Mouse (Mus musculus): Measurements from ENCODE around the gene Tomm20l. TPM values are rescaled to one million over a fixed set of nuclear protein-coding genes. Genes with fewer than 3 reads are reported as not detected.

Tomm20l gene
- total and polyA plus RNA-seq, 2 experiments from 2014 or later: not detected

DNA sequence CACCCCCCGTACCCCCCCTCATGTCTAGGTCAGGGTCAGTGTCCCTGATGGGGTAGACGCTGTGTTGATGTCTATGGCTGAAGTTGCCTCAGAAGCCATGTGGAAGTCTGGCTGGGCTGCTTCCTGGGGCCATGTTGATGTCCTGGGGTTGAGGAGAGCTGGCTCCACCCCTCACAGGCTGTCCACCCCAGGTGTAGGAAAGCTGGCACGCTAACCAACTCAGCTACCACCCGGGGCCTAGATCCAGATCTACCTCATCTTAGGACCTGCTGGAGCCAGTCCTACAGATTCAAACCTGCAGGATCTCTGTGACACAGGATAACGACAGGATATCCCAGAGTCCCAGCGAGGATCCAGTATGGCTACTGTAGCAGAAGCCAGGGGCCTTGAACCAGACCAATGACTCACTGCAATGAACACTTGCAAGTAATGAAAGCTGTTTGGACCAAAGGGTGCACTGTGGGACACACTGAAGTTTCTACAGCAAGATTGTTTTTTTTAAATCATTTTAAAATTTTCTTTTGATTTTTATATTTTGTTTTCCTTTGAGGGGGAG, 3.9 kb upstream of the Tomm20l start:
- H3K9ac ChIP-seq (replicated peaks; ENCODE audit: low read depth, low read length): no peak overlapping the region
- H3K9me3 ChIP-seq (replicated peaks; ENCODE audit: control insufficient read depth, low read length): no peaks in the 10 kb centered on the region
- H3K4me3 ChIP-seq (ENCODE audit: low read depth, low read length): no peak overlapping the region
- H3K27me3 ChIP-seq (ENCODE audit: control insufficient read depth, insufficient read depth, low read length): no peaks in the 10 kb centered on the region
- 84% methylated on average over 6 of the region's 6 CpGs for WGBS
- no peak for TF ChIP-seq EP300 (IDR thresholded peaks at IDR 0.05; ENCODE audit: low read depth)
- no peak for TF ChIP-seq CTCF (IDR thresholded peaks at IDR 0.05; ENCODE audit: low read depth)
- no peak overlapping the region for H3K4me2 ChIP-seq (ENCODE audit: low read depth, low read length)
- ATAC-seq (ENCODE audit: insufficient read depth, low read depth) (no peak), DNase-seq (ENCODE audit: low spot score) (no peak)
- no peak overlapping the region for H3K27ac ChIP-seq (ENCODE audit: low read depth)
- no peaks in the 10 kb centered on the region for H3K36me3 ChIP-seq (replicated peaks; ENCODE audit: control insufficient read depth, insufficient read depth, low read length)
- H3K4me1 ChIP-seq (ENCODE audit: control insufficient read depth, insufficient read depth): no peaks in the 10 kb centered on the region

GRCm38 (mm10) chr12:71113074-71113473, 1.8 kb downstream of the Tomm20l start:
- Histone ChIP-seq H3K27ac (ENCODE audit: low read depth) (no peak overlapping the region), H3K4me2 (ENCODE audit: low read depth, low read length) (peak overlapping the region; percentile 33), H3K36me3 (replicated peaks; ENCODE audit: control insufficient read depth, insufficient read depth, low read length) (no peaks in the 10 kb centered on the region), H3K4me3 (ENCODE audit: low read depth, low read length) (peak overlapping the region; percentile 1; the same call in 1 of the 2 replicates), H3K27me3 (ENCODE audit: control insufficient read depth, insufficient read depth, low read length) (no peaks in the 10 kb centered on the region), H3K9me3 (replicated peaks; ENCODE audit: control insufficient read depth, low read length) (no peaks in the 10 kb centered on the region), H3K4me1 (ENCODE audit: control insufficient read depth, insufficient read depth) (peaks cover 12% of the 10 kb centered on the region), H3K9ac (replicated peaks; ENCODE audit: low read depth, low read length) (no peak overlapping the region)
- WGBS: 19% methylated on average over 10 of the region's 10 CpGs
- ATAC-seq (ENCODE audit: insufficient read depth, low read depth): peak; percentile 76
- TF ChIP-seq EP300 (IDR thresholded peaks at IDR 0.05; ENCODE audit: low read depth): no peak
- no peak for TF ChIP-seq CTCF (IDR thresholded peaks at IDR 0.05; ENCODE audit: low read depth)
- DNase-seq (ENCODE audit: low spot score): peak; percentile 62

GRCm38 (mm10) chr12:71113675-71114288, 2.6 kb downstream of the Tomm20l start:
- Histone ChIP-seq H3K27me3 (ENCODE audit: control insufficient read depth, insufficient read depth, low read length) (no peaks in the 10 kb centered on the region), H3K4me3 (ENCODE audit: low read depth, low read length) (no peak overlapping the region; the same call in 1 of the 2 replicates), H3K4me1 (ENCODE audit: control insufficient read depth, insufficient read depth) (peaks cover 12% of the 10 kb centered on the region), H3K9me3 (replicated peaks; ENCODE audit: control insufficient read depth, low read length) (no peaks in the 10 kb centered on the region), H3K36me3 (replicated peaks; ENCODE audit: control insufficient read depth, insufficient read depth, low read length) (no peaks in the 10 kb centered on the region), H3K4me2 (ENCODE audit: low read depth, low read length) (peak overlapping the region; percentile 33), H3K27ac (ENCODE audit: low read depth) (no peak overlapping the region), H3K9ac (replicated peaks; ENCODE audit: low read depth, low read length) (no peak overlapping the region)
- 24% methylated on average over 12 of the region's 12 CpGs for WGBS
- peak; percentile 65; the same call in 1 of the 2 replicates for ATAC-seq (ENCODE audit: insufficient read depth, low read depth)
- DNase-seq (ENCODE audit: low spot score): peak; percentile 72
- no peak for TF ChIP-seq EP300 (IDR thresholded peaks at IDR 0.05; ENCODE audit: low read depth)
- no peak for TF ChIP-seq CTCF (IDR thresholded peaks at IDR 0.05; ENCODE audit: low read depth)

DNA sequence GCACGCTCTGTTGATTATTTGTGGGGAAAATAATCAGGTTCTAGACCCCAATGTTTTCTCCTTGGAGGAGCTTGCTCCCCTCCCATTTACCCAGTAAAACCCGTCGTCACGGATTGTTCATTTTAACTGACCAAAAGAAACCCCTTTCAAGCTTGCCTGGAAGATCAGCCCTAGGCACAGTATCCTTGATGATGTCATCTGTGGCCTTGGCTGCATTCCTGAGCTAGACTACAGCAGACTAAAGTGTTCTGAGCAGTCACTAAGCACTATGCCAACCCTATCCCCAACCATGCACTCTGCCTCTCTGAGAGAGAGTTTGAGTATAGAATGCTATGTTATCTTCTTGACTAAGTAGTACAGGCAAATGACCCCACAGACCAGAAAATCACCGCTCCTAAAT, 5.2 kb downstream of the Tomm20l start:
- Histone ChIP-seq H3K4me1 (ENCODE audit: control insufficient read depth, insufficient read depth) (peaks cover 12% of the 10 kb centered on the region), H3K27me3 (ENCODE audit: control insufficient read depth, insufficient read depth, low read length) (no peaks in the 10 kb centered on the region), H3K9ac (replicated peaks; ENCODE audit: low read depth, low read length) (no peak overlapping the region), H3K27ac (ENCODE audit: low read depth) (no peak overlapping the region), H3K9me3 (replicated peaks; ENCODE audit: control insufficient read depth, low read length) (no peaks in the 10 kb centered on the region), H3K4me3 (ENCODE audit: low read depth, low read length) (no peak overlapping the region), H3K4me2 (ENCODE audit: low read depth, low read length) (no peak overlapping the region), H3K36me3 (replicated peaks; ENCODE audit: control insufficient read depth, insufficient read depth, low read length) (0 out of 2 replicates have a peak, but pooled peaks cover 4% of the 10 kb centered on the region)
- whole genome bisulfite sequencing: 71% methylated on average over 5 of the region's 5 CpGs
- no peak for DNase-seq (ENCODE audit: low spot score)
- TF ChIP-seq EP300 (IDR thresholded peaks at IDR 0.05; ENCODE audit: low read depth) (no peak), CTCF (IDR thresholded peaks at IDR 0.05; ENCODE audit: low read depth) (no peak)
- no peak for ATAC-seq (ENCODE audit: insufficient read depth, low read depth)

DNA sequence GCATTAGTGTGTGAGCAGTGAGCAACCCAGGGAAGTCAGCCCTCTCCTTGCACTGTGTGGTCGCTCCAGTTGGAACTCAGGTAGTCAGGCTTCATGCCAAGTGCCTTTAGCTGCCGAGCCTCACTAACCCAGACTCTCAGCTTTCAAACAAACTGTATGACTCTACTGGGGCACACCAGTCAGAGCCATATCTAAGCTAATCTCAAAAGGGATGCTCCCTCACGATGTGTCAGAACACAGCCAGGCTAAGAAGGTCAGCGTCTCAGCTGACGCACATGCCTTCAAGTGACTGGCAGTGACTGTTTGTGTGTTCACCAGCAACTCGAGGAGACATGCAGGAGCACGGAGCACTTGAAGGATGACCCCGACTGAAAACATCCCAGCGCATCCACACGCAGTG, 11.5 kb downstream of the Tomm20l start:
- TF ChIP-seq CTCF (IDR thresholded peaks at IDR 0.05; ENCODE audit: low read depth) (no peak), EP300 (IDR thresholded peaks at IDR 0.05; ENCODE audit: low read depth) (no peak)
- no peak for DNase-seq (ENCODE audit: low spot score)
- WGBS: 77% methylated on average over 10 of the region's 10 CpGs
- Histone ChIP-seq H3K4me1 (ENCODE audit: control insufficient read depth, insufficient read depth) (no peaks in the 10 kb centered on the region), H3K27ac (ENCODE audit: low read depth) (no peak overlapping the region), H3K4me2 (ENCODE audit: low read depth, low read length) (no peak overlapping the region), H3K9me3 (replicated peaks; ENCODE audit: control insufficient read depth, low read length) (no peaks in the 10 kb centered on the region), H3K27me3 (ENCODE audit: control insufficient read depth, insufficient read depth, low read length) (no peaks in the 10 kb centered on the region), H3K4me3 (ENCODE audit: low read depth, low read length) (no peak overlapping the region), H3K9ac (replicated peaks; ENCODE audit: low read depth, low read length) (no peak overlapping the region), H3K36me3 (replicated peaks; ENCODE audit: control insufficient read depth, insufficient read depth, low read length) (peaks cover 37% of the 10 kb centered on the region)
- ATAC-seq (ENCODE audit: insufficient read depth, low read depth): no peak

Data from heart, postnatal 0 days (tissue).